Mouse (Mus musculus) ES-Bruce4 (cell line): ENCODE measurements at regions not wholly inside any gene's neighbourhood (a gene's known extent, or its start where the extent isn't known, plus 50 kb on each side); places are given as distances from the start of the nearest gene placed in this dataset.

Experiments
- CTCF ChIP-seq: IDR thresholded peaks from one replicate; pipeline ENCODE4 v1.8.1; 2011; ENCODE audit warnings: low read depth, low read length
- EP300 ChIP-seq: IDR thresholded peaks from 2 replicates; pipeline ENCODE4 v1.6.1; 2011; ENCODE audit warnings: low read depth, low read length; ENCODE audit not compliant: insufficient read depth

DNA sequence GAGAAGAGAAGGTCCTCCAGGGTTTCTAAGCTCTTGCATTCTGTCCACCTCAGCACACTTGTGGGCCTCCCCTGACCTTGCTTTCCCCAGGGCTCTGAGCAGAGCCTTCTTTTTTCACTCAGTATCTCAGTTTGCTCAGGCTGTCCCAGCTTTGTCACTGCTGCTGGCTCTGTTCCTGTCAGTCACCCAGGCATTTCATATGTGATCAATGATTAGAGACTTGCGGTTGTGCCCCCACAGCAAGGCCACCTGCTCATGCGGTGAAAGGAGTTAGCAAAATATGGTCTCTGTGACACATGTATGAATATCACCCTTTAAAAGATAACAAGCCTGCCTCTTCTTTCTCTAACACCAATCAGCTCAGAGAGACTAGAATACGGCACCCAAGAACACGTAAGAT is 265.6 kb upstream of the Jarid2 start:
- TF ChIP-seq CTCF (no peak), EP300 (no peak)
